Comparison of ENCODE assay signal across 21 mouse cellular contexts in genomic region chr11:9441192-9441591, GRCm38 (mm10).
DNase-seq lines count a peak whose midpoint lies in the region; ATAC-seq lines count a peak whose summit lies in the region.
"Had no signal": no experiment of that assay in that cellular context is flagged by ENCODE, and none has a peak within 500 bp of the region (broad histone marks: within the 10 kb centered on the region; RNA-seq: fewer than 3 reads in every experiment).

No protein-coding gene starts in this region.

- no peaks in the 10 kb centered on the region for H3K36me3 ChIP-seq in lung, embryonic 16.5 days (ENCODE audit: control insufficient read depth, insufficient read depth, low read length)
- no peaks in the 10 kb centered on the region for H3K36me3 ChIP-seq in hindbrain, embryonic 13.5 days
- H3K36me3 ChIP-seq: embryonic facial prominence, embryonic 10.5 days; G1E; heart, embryonic 13.5 days had no signal

- no peaks in the 10 kb centered on the region for H3K4me1 ChIP-seq in lung, embryonic 16.5 days (replicated peaks; ENCODE audit: control insufficient read depth, insufficient read depth, low read length)
- H3K4me1 ChIP-seq in hindbrain, embryonic 13.5 days (replicated peaks): no peaks in the 10 kb centered on the region
- H3K4me1 ChIP-seq: embryonic facial prominence, embryonic 10.5 days; heart, embryonic 13.5 days had no signal

- DNase-seq in cerebellum, postnatal 10 days: peak; percentile 5 to 8
- no peak for DNase-seq in cerebellum, postnatal 14 days
- no peak for DNase-seq in frontal cortex, adult 2 months (ENCODE audit: extremely low spot score in 1 of 2, low spot score in 1 of 2)
- DNase-seq in lung, postnatal 4 days: no peak
- peak; percentile 28 for DNase-seq in telencephalon, adult 2 months (ENCODE audit: low read depth, low spot score)
- DNase-seq: adrenal gland, adult 8-10 months; adrenal gland, postnatal 36 days; B cell, adult 2 months; cerebellum, adult 11-12 months; cerebellum, adult 9-10 months; gastrocnemius, postnatal 36 days; heart, adult 11 months; heart, postnatal 36 days had no signal

- ATAC-seq in frontal cortex, adult (ENCODE audit: low TSS enrichment): 0 out of 2 replicates have a peak, but pooled peaks have one; percentile 23
- ATAC-seq in lung, embryonic 16.5 days (ENCODE audit: low read depth): peak; percentile 80
- ATAC-seq in hindbrain, embryonic 13.5 days (ENCODE audit: low FRiP score): no peak
- ATAC-seq: CD4-positive, CD25-positive, alpha-beta regulatory T cell, adult 4 months; hindbrain, postnatal 0 days had no signal

- no peak overlapping the region for H3K4me3 ChIP-seq in lung, embryonic 16.5 days (ENCODE audit: low read length)
- H3K4me3 ChIP-seq in hindbrain, embryonic 13.5 days: no peak overlapping the region
- H3K4me3 ChIP-seq: embryonic facial prominence, embryonic 10.5 days; heart, embryonic 13.5 days had no signal

- H3K27me3 ChIP-seq in lung, embryonic 16.5 days (ENCODE audit: control insufficient read depth, insufficient read depth, low read depth, low read length): no peaks in the 10 kb centered on the region
- no peaks in the 10 kb centered on the region for H3K27me3 ChIP-seq in hindbrain, embryonic 13.5 days
- H3K27me3 ChIP-seq: heart, embryonic 13.5 days had no signal

- H3K9me3 ChIP-seq in lung, embryonic 16.5 days (ENCODE audit: control insufficient read depth, low read length): no peaks in the 10 kb centered on the region
- H3K9me3 ChIP-seq in hindbrain, embryonic 13.5 days: no peaks in the 10 kb centered on the region
- H3K9me3 ChIP-seq: embryonic facial prominence, embryonic 10.5 days; G1E; heart, embryonic 13.5 days had no signal

- H3K4me2 ChIP-seq in lung, embryonic 16.5 days (ENCODE audit: low read depth, low read length): no peak overlapping the region
- no peak overlapping the region for H3K4me2 ChIP-seq in hindbrain, embryonic 13.5 days
- H3K4me2 ChIP-seq: heart, embryonic 13.5 days had no signal

- no peak overlapping the region for H3K27ac ChIP-seq in lung, embryonic 16.5 days (ENCODE audit: low read length)
- H3K27ac ChIP-seq in hindbrain, embryonic 13.5 days: no peak overlapping the region
- H3K27ac ChIP-seq: embryonic facial prominence, embryonic 10.5 days; heart, embryonic 13.5 days; hindbrain, postnatal 0 days had no signal

- no peak overlapping the region for H3K9ac ChIP-seq in lung, embryonic 16.5 days (ENCODE audit: low read length)
- H3K9ac ChIP-seq in hindbrain, embryonic 13.5 days: no peak overlapping the region
- H3K9ac ChIP-seq: heart, embryonic 13.5 days had no signal

- 31% methylated on average over 4 of the region's 4 CpGs for WGBS in lung, embryonic 16.5 days
- 74% methylated on average over 4 of the region's 4 CpGs for WGBS in hindbrain, embryonic 13.5 days

Comparison
In these comparisons a context has a peak if more than half of its experiments do, and no peak if none do; other contexts are left out.
1. DNase-seq: peak in cerebellum, postnatal 10 days (2 of 2) and telencephalon, adult 2 months (single experiment); none in cerebellum, postnatal 14 days (0 of 2), frontal cortex, adult 2 months (0 of 2) and lung, postnatal 4 days (0 of 2).